Mouse (Mus musculus) embryonic facial prominence, embryonic 14.5 days (tissue): ENCODE measurements around the gene Fhl2. TPM values are rescaled to one million over a fixed set of nuclear protein-coding genes. Genes with fewer than 3 reads are reported as not detected.

Source experiments
- ATAC-seq: fragments of 200-750 bp; cut with Nextera tagmentation; 2 replicates; pipeline ENCODE4 v1.8.0; 2017; ENCODE audit warnings: low read depth, moderate number of reproducible peaks, moderate TSS enrichment
- DNase-seq: peaks from one replicate; pipeline ENCODE4 v3.0.0-alpha.2; 2015; ENCODE audit warnings: low spot score
- H3K27ac ChIP-seq: fragments of 300-500 bp; sonication (generic); replicated peaks from 2 replicates; pipeline ENCODE4 v1.5.1; 2014; ENCODE audit warnings: low read depth, mild to moderate bottlenecking, low read length, moderate library complexity
- H3K27me3 ChIP-seq: fragments of 300-500 bp; sonication (generic); replicated peaks from 2 replicates; pipeline ENCODE4 v1.6.1; 2014; ENCODE audit warnings: low read length; ENCODE audit not compliant: control insufficient read depth, insufficient read depth
- H3K36me3 ChIP-seq: fragments of 300-500 bp; sonication (generic); 2 replicates; pipeline ENCODE4 v1.6.1; 2014; ENCODE audit warnings: low read length, mixed read lengths; ENCODE audit not compliant: control insufficient read depth, insufficient read depth
- H3K4me1 ChIP-seq: fragments of 300-500 bp; sonication (generic); 2 replicates; pipeline ENCODE4 v1.6.1; 2014; ENCODE audit warnings: antibody characterized with exemption, low read length; ENCODE audit not compliant: control insufficient read depth, insufficient read depth
- H3K4me2 ChIP-seq: fragments of 300-500 bp; sonication (generic); 2 replicates; pipeline ENCODE4 v1.6.1; 2014; ENCODE audit warnings: low read depth, mild to moderate bottlenecking, low read length, moderate library complexity, mixed read lengths
- H3K4me3 ChIP-seq: fragments of 300-500 bp; sonication (generic); 2 replicates; pipeline ENCODE4 v1.5.1; 2014; ENCODE audit warnings: low read depth, mild to moderate bottlenecking, low read length
- H3K9ac ChIP-seq: fragments of 300-500 bp; sonication (generic); 2 replicates; pipeline ENCODE4 v1.6.1; 2014; ENCODE audit warnings: low read depth, mild to moderate bottlenecking, low read length, moderate library complexity, mixed read lengths
- H3K9me3 ChIP-seq: fragments of 300-500 bp; sonication (generic); 2 replicates; pipeline ENCODE4 v1.6.1; 2016; ENCODE audit warnings: low read length; ENCODE audit not compliant: control insufficient read depth
- WGBS: fragments of 180-500 bp; shearing (Covaris S2); extraction: QIAGEN DNeasy Blood & Tissue Kit; methylation state at CpG from one replicate; pipeline ENCODE4 v1.1.7; 2014; 5-methylcytosine and 5-hydroxymethylcytosine counted together
- polyA plus RNA-seq: library from polyadenylated mRNA; unstranded; fragments of >200 nt; fragmentation: Nextera tagmentation; extraction: Ambion mirVana; gene quantifications from 2 replicates; pipeline ENCODE4 v1.2.1, GENCODE M21; 2014

The Fhl2 gene
- polyA plus RNA-seq = 24.3 and 29.7 TPM in 2 replicates

- Histone ChIP-seq H3K27me3 (no peaks in the 10 kb centered on the region), H3K9me3 (no peaks in the 10 kb centered on the region), H3K9ac (no peak within 1 kb of the TSS), H3K4me3 (no peak within 1 kb of the TSS), H3K4me1 (peaks cover 3% of the 10 kb centered on the region; the same call in 1 of the 2 replicates), H3K36me3 (no peaks in the 10 kb centered on the region), H3K27ac (no peak within 1 kb of the TSS), H3K4me2 (no peak within 1 kb of the TSS)
- DNase-seq = no peak
- 72% methylated on average over 5 of the region's 5 CpGs for WGBS
- ATAC-seq = no peak
These were observed at the start of gene Fhl2 for GRCm38 (mm10) chr1:43196661-43197241. Gene Fhl2, minus strand, starts transcription at chr1:43196984.

GRCm38 (mm10) chr1:43245014-43245413 is 48.2 kb upstream of the Fhl2 start:
- ATAC-seq = no peak
- no peak overlapping the region for H3K4me2 ChIP-seq
- WGBS = 67% methylated on average over 2 of the region's 2 CpGs

GRCm38 (mm10) chr1:43241208-43241607 is 44.4 kb upstream of the Fhl2 start:
- Histone ChIP-seq H3K4me3 (no peak overlapping the region), H3K27me3 (no peaks in the 10 kb centered on the region), H3K9ac (no peak overlapping the region), H3K9me3 (no peaks in the 10 kb centered on the region), H3K27ac (no peak overlapping the region), H3K4me1 (no peaks in the 10 kb centered on the region), H3K4me2 (no peak overlapping the region), H3K36me3 (no peaks in the 10 kb centered on the region)
- WGBS = 81% methylated on average over 2 of the region's 2 CpGs
- ATAC-seq (no peak), DNase-seq (no peak)

More at GRCm38 (mm10) chr1:43245014-43245413, 48.2 kb upstream of the Fhl2 start:
- no peak overlapping the region for H3K9ac ChIP-seq
- no peaks in the 10 kb centered on the region for H3K27me3 ChIP-seq
- H3K4me3 ChIP-seq = no peak overlapping the region
- H3K4me1 ChIP-seq = no peaks in the 10 kb centered on the region
- DNase-seq = no peak
- no peak overlapping the region for H3K27ac ChIP-seq
- H3K36me3 ChIP-seq = no peaks in the 10 kb centered on the region
- H3K9me3 ChIP-seq = no peaks in the 10 kb centered on the region

GRCm38 (mm10) chr1:43239796-43240313 is 43.1 kb upstream of the Fhl2 start:
- DNase-seq = no peak
- ATAC-seq = no peak
- Histone ChIP-seq H3K27ac (no peak overlapping the region), H3K9ac (no peak overlapping the region), H3K4me1 (no peaks in the 10 kb centered on the region), H3K36me3 (no peaks in the 10 kb centered on the region), H3K4me2 (no peak overlapping the region), H3K4me3 (no peak overlapping the region), H3K9me3 (no peaks in the 10 kb centered on the region), H3K27me3 (no peaks in the 10 kb centered on the region)
- 88% methylated on average over 2 of the region's 2 CpGs for WGBS

- Histone ChIP-seq H3K27ac (no peak overlapping the region), H3K9me3 (no peaks in the 10 kb centered on the region), H3K27me3 (no peaks in the 10 kb centered on the region), H3K36me3 (no peaks in the 10 kb centered on the region), H3K9ac (no peak overlapping the region), H3K4me1 (no peaks in the 10 kb centered on the region), H3K4me3 (no peak overlapping the region), H3K4me2 (no peak overlapping the region)
- no peak for ATAC-seq
- 87% methylated on average over 2 of the region's 2 CpGs for WGBS
- DNase-seq = no peak
These were observed 41.7 kb upstream of the Fhl2 start for GRCm38 (mm10) chr1:43238471-43238870.

GRCm38 (mm10) chr1:43237360-43238235 is 40.8 kb upstream of the Fhl2 start:
- no peak overlapping the region for H3K4me2 ChIP-seq
- DNase-seq = no peak
- ATAC-seq = no peak
- no peaks in the 10 kb centered on the region for H3K4me1 ChIP-seq
- no peaks in the 10 kb centered on the region for H3K9me3 ChIP-seq
- H3K27me3 ChIP-seq = no peaks in the 10 kb centered on the region
- H3K4me3 ChIP-seq = no peak overlapping the region
- H3K9ac ChIP-seq = no peak overlapping the region
- WGBS = 78% methylated on average over 3 of the region's 3 CpGs
- no peaks in the 10 kb centered on the region for H3K36me3 ChIP-seq
- H3K27ac ChIP-seq = no peak overlapping the region

- Histone ChIP-seq H3K9ac (no peak overlapping the region), H3K36me3 (no peaks in the 10 kb centered on the region), H3K4me1 (peaks cover 10% of the 10 kb centered on the region; the same call in 1 of the 2 replicates), H3K27me3 (no peaks in the 10 kb centered on the region), H3K27ac (peak overlapping the region; percentile 68), H3K9me3 (no peaks in the 10 kb centered on the region), H3K4me3 (no peak overlapping the region), H3K4me2 (no peak overlapping the region)
- DNase-seq (peak; percentile 44), ATAC-seq (peak; percentile 62; the same call in 1 of the 2 replicates)
- 46% methylated on average over 8 of the region's 8 CpGs for WGBS
These were observed 28.9 kb upstream of the Fhl2 start for GRCm38 (mm10) chr1:43225531-43226151.

GRCm38 (mm10) chr1:43224943-43225342 is 28.2 kb upstream of the Fhl2 start:
- no peak overlapping the region for H3K4me2 ChIP-seq
- DNase-seq (peak; percentile 27), ATAC-seq (no peak)
- 60% methylated on average over 4 of the region's 4 CpGs for WGBS
- H3K27ac ChIP-seq = peak overlapping the region; percentile 68
- H3K4me1 ChIP-seq = peaks cover 10% of the 10 kb centered on the region; the same call in 1 of the 2 replicates
- no peak overlapping the region for H3K9ac ChIP-seq
- H3K4me3 ChIP-seq = no peak overlapping the region
- no peaks in the 10 kb centered on the region for H3K27me3 ChIP-seq
- no peaks in the 10 kb centered on the region for H3K9me3 ChIP-seq
- no peaks in the 10 kb centered on the region for H3K36me3 ChIP-seq
